Mouse (Mus musculus) liver, embryonic 16.5 days (tissue): ENCODE results near the gene Gm47959. TPM values are rescaled to one million over a fixed set of nuclear protein-coding genes. Genes with fewer than 3 reads are reported as not detected.

Experiments used
- ATAC-seq: fragments of 200-750 bp; cut with Nextera tagmentation; 2 replicates; pipeline ENCODE4 v1.8.0; 2017; ENCODE audit warnings: low read depth, mild to moderate bottlenecking, moderate number of reproducible peaks, moderate library complexity
- H3K27ac ChIP-seq: fragments of 300-500 bp; sonication (generic); 2 replicates; pipeline ENCODE4 v1.5.1; 2014; ENCODE audit warnings: mild to moderate bottlenecking, low read length
- H3K27me3 ChIP-seq: fragments of 300-500 bp; sonication (generic); 2 replicates; pipeline ENCODE4 v1.6.1; 2014; ENCODE audit warnings: low read depth, low read length, mixed read lengths; ENCODE audit not compliant: control insufficient read depth, insufficient read depth
- H3K36me3 ChIP-seq: fragments of 300-500 bp; sonication (generic); 2 replicates; pipeline ENCODE4 v1.6.1; 2014; ENCODE audit warnings: mild to moderate bottlenecking; ENCODE audit not compliant: control insufficient read depth, insufficient read depth
- H3K4me1 ChIP-seq: fragments of 300-500 bp; sonication (generic); 2 replicates; pipeline ENCODE4 v1.6.1; 2014; ENCODE audit warnings: low read depth, low read length, mixed read lengths; ENCODE audit not compliant: control insufficient read depth
- H3K4me2 ChIP-seq: fragments of 300-500 bp; sonication (generic); 2 replicates; pipeline ENCODE4 v1.6.1; 2014; ENCODE audit warnings: low read depth, low read length, mixed read lengths
- H3K4me3 ChIP-seq: fragments of 300-500 bp; sonication (generic); 2 replicates; pipeline ENCODE4 v1.5.1; 2014; ENCODE audit warnings: low read depth, mild to moderate bottlenecking, low read length
- H3K9ac ChIP-seq: fragments of 300-500 bp; sonication (generic); 2 replicates; pipeline ENCODE4 v1.6.1; 2014; ENCODE audit warnings: low read depth, low read length
- H3K9me3 ChIP-seq: fragments of 300-500 bp; sonication (generic); replicated peaks from 2 replicates; pipeline ENCODE4 v1.6.1; 2016; ENCODE audit warnings: low read length; ENCODE audit not compliant: control insufficient read depth
- WGBS: fragments of 180-500 bp; shearing (Covaris S2); extraction: QIAGEN DNeasy Blood & Tissue Kit; methylation state at CpG from one replicate; pipeline ENCODE4 v1.1.7; 2014; ENCODE audit not compliant: insufficient replicate concordance; 5-methylcytosine and 5-hydroxymethylcytosine counted together
- polyA plus RNA-seq: library from polyadenylated mRNA; unstranded; fragments of >200 nt; fragmentation: Nextera tagmentation; extraction: Ambion mirVana; gene quantifications from 2 replicates; pipeline ENCODE4 v1.2.1, GENCODE M21; 2015

Gm47959 gene
- polyA plus RNA-seq, 1 experiment from 2014 or later: not detected

GRCm38 (mm10) chr1:83042380-83042779 is 42.0 kb downstream of the Gm47959 start, which contains the start of gene Krtap28-10:
TSS of gene Krtap28-10 (minus strand) at chr1:83042480.
- WGBS: 67% methylated on average over 2 of the region's 2 CpGs
- Histone ChIP-seq H3K9me3 (no peaks in the 10 kb centered on the region), H3K4me1 (no peaks in the 10 kb centered on the region), H3K36me3 (no peaks in the 10 kb centered on the region), H3K27me3 (no peaks in the 10 kb centered on the region), H3K4me3 (no peak within 1 kb of the TSS), H3K27ac (no peak within 1 kb of the TSS), H3K9ac (no peak within 1 kb of the TSS), H3K4me2 (no peak within 1 kb of the TSS)
- no peak for ATAC-seq

- no peak for ATAC-seq
- Histone ChIP-seq H3K27ac (no peak within 1 kb of the TSS), H3K4me2 (no peak within 1 kb of the TSS), H3K9ac (no peak within 1 kb of the TSS), H3K9me3 (no peaks in the 10 kb centered on the region), H3K27me3 (no peaks in the 10 kb centered on the region), H3K36me3 (no peaks in the 10 kb centered on the region), H3K4me1 (no peaks in the 10 kb centered on the region), H3K4me3 (no peak within 1 kb of the TSS)
- WGBS: 29% methylated on average over 5 of the region's 5 CpGs
Observed at GRCm38 (mm10) chr1:83044882-83045427, 44.6 kb downstream of the Gm47959 start, which contains the start of gene Gm47969. TSS of gene Gm47969 (plus strand) at chr1:83044932.

Other genes with a start within 250 kb of the Gm47959 start
- 1.2 TPM in 1 of 2 replicates, not detected in the other for gene Tm4sf20, start 232.1 kb upstream of the Gm47959 start, polyA plus RNA-seq
- not detected in 2 replicates for gene Gm47791, start 229.3 kb upstream of the Gm47959 start, polyA plus RNA-seq
- 39.0 and 44.7 TPM in 2 replicates for gene Agfg1, start 161.1 kb upstream of the Gm47959 start, polyA plus RNA-seq
- gene A030005L19Rik, start 87.2 kb upstream of the Gm47959 start, polyA plus RNA-seq: 0.11 TPM in 1 of 2 replicates, not detected in the other
- not detected in 2 replicates for gene A030014E15Rik, start 75.6 kb upstream of the Gm47959 start, polyA plus RNA-seq
- not detected in 2 replicates for gene Gm6217, start 69.1 kb upstream of the Gm47959 start, polyA plus RNA-seq
- not detected in 2 replicates for gene A030003K21Rik, start 57.2 kb upstream of the Gm47959 start, polyA plus RNA-seq
- gene Gm7544, start 44.5 kb upstream of the Gm47959 start, polyA plus RNA-seq: not detected in 2 replicates
- not detected in 2 replicates for gene Gm47955, start 40.3 kb upstream of the Gm47959 start, polyA plus RNA-seq
- gene Slc19a3, start 37.9 kb downstream of the Gm47959 start, polyA plus RNA-seq: 0.08 TPM in 1 of 2 replicates, not detected in the other
- not detected in 2 replicates for gene Krtap28-10, start 41.9 kb downstream of the Gm47959 start, polyA plus RNA-seq
- gene Gm47969, start 44.4 kb downstream of the Gm47959 start, polyA plus RNA-seq: not detected in 2 replicates
- not detected in 2 replicates for gene A030005K14Rik, start 58.8 kb downstream of the Gm47959 start, polyA plus RNA-seq
- gene Krtap28-13, start 60.4 kb downstream of the Gm47959 start, polyA plus RNA-seq: not detected in 2 replicates
- not detected in 2 replicates for gene Ccl20, start 116.2 kb downstream of the Gm47959 start, polyA plus RNA-seq
- gene Daw1, start 159.2 kb downstream of the Gm47959 start, polyA plus RNA-seq: not detected in 2 replicates